Mouse (Mus musculus) testis, adult 2 months (tissue): Measurements from ENCODE around the gene Mef2a.

ENCODE experiments used
- CTCF ChIP-seq: fragments of 200-500 bp; IDR thresholded peaks from 2 replicates; pipeline ENCODE4 v1.5.1; 2012; ENCODE audit warnings: low read depth, mild to moderate bottlenecking, inconsistent platforms, low read length, moderate library complexity; ENCODE audit not compliant: control insufficient read depth, insufficient read depth, insufficient replicate concordance
- POLR2A ChIP-seq: fragments of 200-500 bp; IDR thresholded peaks from 2 replicates; pipeline ENCODE4 v1.6.1; 2012; ENCODE audit warnings: low read depth, mild to moderate bottlenecking, inconsistent platforms, low read length, moderate library complexity; ENCODE audit not compliant: control insufficient read depth

DNA sequence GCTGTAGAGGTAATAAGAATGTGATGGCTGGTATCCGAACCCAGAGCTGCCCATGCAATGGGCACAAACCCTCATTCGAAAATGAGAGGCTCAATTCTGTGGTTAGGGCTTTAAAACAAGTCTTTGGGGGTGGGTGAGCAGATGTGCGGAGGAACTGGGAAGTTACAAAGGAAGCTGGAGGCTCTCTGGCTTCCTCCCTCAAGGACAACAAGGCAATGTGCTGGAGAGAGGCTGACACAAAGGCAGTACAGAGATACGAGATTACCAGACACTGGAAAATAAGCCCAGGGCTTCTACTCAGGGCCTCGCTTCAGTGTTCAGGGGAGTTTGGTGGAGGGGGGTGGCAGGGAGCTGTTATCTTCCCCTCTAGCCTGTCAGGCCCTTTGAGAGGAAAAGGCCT lies 1.3 kb upstream of the Mef2a start:
- no peak for TF ChIP-seq CTCF
- no peak for TF ChIP-seq POLR2A
